ENCODE assay signal across 13 mouse cellular contexts in the genomic region with DNA sequence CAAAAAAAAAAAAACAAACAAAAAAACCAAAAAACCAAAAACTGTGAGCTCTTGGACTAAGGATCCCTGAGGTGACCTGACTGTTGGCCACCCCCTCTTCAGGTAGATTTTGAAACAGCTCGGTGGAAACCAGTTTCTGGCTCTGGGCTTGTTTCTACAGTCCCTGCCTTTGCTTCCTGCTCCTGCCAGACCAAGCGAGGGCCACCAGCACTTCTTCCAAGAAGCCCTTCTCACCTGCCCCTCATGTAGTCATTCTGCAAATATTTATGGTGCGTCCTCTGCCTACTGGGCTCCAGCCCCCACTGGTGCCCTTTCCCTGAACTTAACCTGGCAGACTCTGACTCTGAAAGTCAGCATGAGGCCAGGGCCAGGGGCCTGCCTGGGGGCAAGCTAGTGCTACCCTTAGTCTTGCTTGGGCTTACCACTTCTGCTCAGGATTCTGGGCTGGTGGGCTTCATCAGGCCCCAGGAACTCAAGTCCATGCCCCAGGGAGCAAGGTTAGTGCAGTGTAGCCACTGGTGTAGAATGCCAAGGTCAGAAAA. TPM values are rescaled to one million over a fixed set of nuclear protein-coding genes. Genes with fewer than 3 reads are reported as not detected.
DNase-seq lines count a peak whose midpoint lies in the region; ATAC-seq lines count a peak whose summit lies in the region.
"Had no signal": no experiment of that assay in that cellular context is flagged by ENCODE, and none has a peak within 500 bp of the region (broad histone marks: within the 10 kb centered on the region; RNA-seq: fewer than 3 reads in every experiment).

No protein-coding gene starts in this region.

- WGBS in heart, embryonic 10.5 days = 71% methylated on average over 3 of the region's 3 CpGs
- 90% methylated on average over 3 of the region's 3 CpGs for WGBS in midbrain, embryonic 14.5 days
- WGBS in midbrain, embryonic 11.5 days = 75% methylated on average over 3 of the region's 3 CpGs
- WGBS in neural tube, embryonic 15.5 days = 65% methylated on average over 3 of the region's 3 CpGs

- H3K4me1 ChIP-seq in heart, embryonic 10.5 days = peaks cover 56% of the 10 kb centered on the region
- H3K4me1 ChIP-seq in midbrain, embryonic 14.5 days (ENCODE audit: control insufficient read depth, insufficient read depth, low read length) = peaks cover 27% of the 10 kb centered on the region
- H3K4me1 ChIP-seq in midbrain, embryonic 11.5 days (ENCODE audit: control insufficient read depth, insufficient read depth, low read length) = peaks cover 14% of the 10 kb centered on the region
- peaks cover 60% of the 10 kb centered on the region for H3K4me1 ChIP-seq in neural tube, embryonic 15.5 days

- peak overlapping the region; percentile 32; the same call in 1 of the 2 replicates for H3K27ac ChIP-seq in heart, embryonic 10.5 days
- no peak overlapping the region for H3K27ac ChIP-seq in midbrain, embryonic 14.5 days (replicated peaks; ENCODE audit: low read depth, low read length)
- no peak overlapping the region for H3K27ac ChIP-seq in midbrain, embryonic 11.5 days (ENCODE audit: low read depth, low read length)
- no peak overlapping the region for H3K27ac ChIP-seq in neural tube, embryonic 15.5 days (replicated peaks)

- peaks cover 56% of the 10 kb centered on the region for H3K27me3 ChIP-seq in heart, embryonic 10.5 days (ENCODE audit: insufficient read depth, poor library complexity, severe bottlenecking)
- no peaks in the 10 kb centered on the region for H3K27me3 ChIP-seq in midbrain, embryonic 14.5 days (ENCODE audit: control insufficient read depth, insufficient read depth, low read length)
- H3K27me3 ChIP-seq in midbrain, embryonic 11.5 days (ENCODE audit: control insufficient read depth, insufficient read depth, low read length) = peaks cover 18% of the 10 kb centered on the region
- no peaks in the 10 kb centered on the region for H3K27me3 ChIP-seq in neural tube, embryonic 15.5 days (replicated peaks)

- no peak overlapping the region for H3K9ac ChIP-seq in midbrain, embryonic 14.5 days (replicated peaks; ENCODE audit: low read length)
- H3K9ac ChIP-seq in midbrain, embryonic 11.5 days (ENCODE audit: low read length) = no peak overlapping the region
- no peak overlapping the region for H3K9ac ChIP-seq in neural tube, embryonic 15.5 days (replicated peaks)
- H3K9ac ChIP-seq: liver, postnatal 0 days; stomach, embryonic 15.5 days had no signal

- ATAC-seq in midbrain, embryonic 14.5 days (ENCODE audit: low FRiP score, low TSS enrichment) = no peak
- ATAC-seq in midbrain, embryonic 11.5 days (ENCODE audit: low FRiP score) = no peak
- ATAC-seq in neural tube, embryonic 15.5 days (ENCODE audit: low FRiP score) = no peak
- no peak for ATAC-seq in CD4-positive, CD25-positive, alpha-beta regulatory T cell, adult 4 months
- ATAC-seq: liver, postnatal 0 days had no signal

- DNase-seq in heart, embryonic 10.5 days (ENCODE audit: low spot score) = no peak
- no peak for DNase-seq in heart, postnatal 4 days
- DNase-seq in kidney, adult 8-10 months = peak; percentile 30 to 48
- DNase-seq in kidney, postnatal 10 days = no peak
- DNase-seq in midbrain, embryonic 14.5 days = no peak
- DNase-seq in midbrain, embryonic 11.5 days (ENCODE audit: low spot score, missing footprints) = no peak
- DNase-seq: cerebellum, adult 11 months; liver, postnatal 0 days; right cerebral cortex, postnatal 4 days had no signal

- no peaks in the 10 kb centered on the region for H3K36me3 ChIP-seq in heart, embryonic 10.5 days
- H3K36me3 ChIP-seq in midbrain, embryonic 14.5 days (ENCODE audit: control insufficient read depth, insufficient read depth, low read length) = no peaks in the 10 kb centered on the region
- H3K36me3 ChIP-seq in midbrain, embryonic 11.5 days (ENCODE audit: control insufficient read depth, insufficient read depth, low read length) = no peaks in the 10 kb centered on the region
- H3K36me3 ChIP-seq in neural tube, embryonic 15.5 days = no peaks in the 10 kb centered on the region
- H3K36me3 ChIP-seq: stomach, embryonic 15.5 days had no signal

- H3K4me2 ChIP-seq in midbrain, embryonic 14.5 days (ENCODE audit: low read length) = peak overlapping the region; percentile 88
- H3K4me2 ChIP-seq in midbrain, embryonic 11.5 days = no peak overlapping the region
- peak overlapping the region; percentile 82 for H3K4me2 ChIP-seq in neural tube, embryonic 15.5 days

- no peaks in the 10 kb centered on the region for H3K9me3 ChIP-seq in heart, embryonic 10.5 days
- H3K9me3 ChIP-seq in midbrain, embryonic 14.5 days (ENCODE audit: control insufficient read depth, low read length) = no peaks in the 10 kb centered on the region
- no peaks in the 10 kb centered on the region for H3K9me3 ChIP-seq in midbrain, embryonic 11.5 days (ENCODE audit: control insufficient read depth, low read length)
- no peaks in the 10 kb centered on the region for H3K9me3 ChIP-seq in neural tube, embryonic 15.5 days (replicated peaks)
- H3K9me3 ChIP-seq: stomach, embryonic 15.5 days had no signal

- H3K4me3 ChIP-seq in heart, embryonic 10.5 days = no peak overlapping the region
- H3K4me3 ChIP-seq in midbrain, embryonic 14.5 days (replicated peaks; ENCODE audit: low read depth, low read length) = no peak overlapping the region
- no peak overlapping the region for H3K4me3 ChIP-seq in midbrain, embryonic 11.5 days (ENCODE audit: low read depth, low read length)
- H3K4me3 ChIP-seq in neural tube, embryonic 15.5 days (replicated peaks) = peak overlapping the region; percentile 56; the same call in 1 of the 2 replicates
- H3K4me3 ChIP-seq: stomach, embryonic 15.5 days had no signal

RNA-seq across cellular contexts. Expression of a gene that starts 1.9 kb away (rescaled TPM):
- 1.7 and 4.1 TPM in 2 replicates for polyA plus RNA-seq in heart, embryonic 10.5 days (2016; fragmentation: Nextera tagmentation; extraction: Ambion mirVana)
- total RNA-seq in heart, postnatal 4 days (2021) = 10 to 100 TPM; 14.0 to 14.2 TPM
- polyA plus RNA-seq in midbrain, embryonic 14.5 days (2014; fragmentation: Nextera tagmentation; extraction: Ambion mirVana) = 32.4 and 38.4 TPM in 2 replicates
- polyA plus RNA-seq in midbrain, embryonic 11.5 days (2014; fragmentation: Nextera tagmentation; extraction: Ambion mirVana) = 1.2 and 1.4 TPM in 2 replicates
- polyA plus RNA-seq in neural tube, embryonic 15.5 days (2015; fragmentation: Nextera tagmentation; extraction: Ambion mirVana) = 40.2 and 42.4 TPM in 2 replicates
- 1 to 10 TPM in 1 of 2 experiments, under 1 TPM in 1; 0.13 to 1.3 TPM for polyA plus RNA-seq in CD4-positive, CD25-positive, alpha-beta regulatory T cell, adult 4 months (2017; shearing (Covaris generic))
- total RNA-seq: gastrocnemius, adult 8-10 months had no signal

RNA-seq across cellular contexts. Expression of a gene that starts 38.7 kb away (rescaled TPM):
- 0.16 and 0.63 TPM in 2 replicates for polyA plus RNA-seq in heart, embryonic 10.5 days (2016; fragmentation: Nextera tagmentation; extraction: Ambion mirVana)
- total RNA-seq in heart, postnatal 4 days (2021) = 1 to 10 TPM; 1.3 to 1.4 TPM
- not detected in 2 replicates for polyA plus RNA-seq in midbrain, embryonic 14.5 days (2014; fragmentation: Nextera tagmentation; extraction: Ambion mirVana)
- polyA plus RNA-seq in midbrain, embryonic 11.5 days (2014; fragmentation: Nextera tagmentation; extraction: Ambion mirVana) = not detected in 2 replicates
- not detected in 2 replicates for polyA plus RNA-seq in neural tube, embryonic 15.5 days (2015; fragmentation: Nextera tagmentation; extraction: Ambion mirVana)
- not detected for polyA plus RNA-seq in CD4-positive, CD25-positive, alpha-beta regulatory T cell, adult 4 months (2017; shearing (Covaris generic))
- total RNA-seq: gastrocnemius, adult 8-10 months had no signal

Comparison
In these comparisons a context has a peak if more than half of its experiments do, and no peak if none do; other contexts are left out.
1. DNase-seq: peak in kidney, adult 8-10 months (2 of 2); none in heart, embryonic 10.5 days (single experiment), heart, postnatal 4 days (single experiment), kidney, postnatal 10 days (single experiment), midbrain, embryonic 14.5 days (single experiment) and midbrain, embryonic 11.5 days (single experiment).